Mouse (Mus musculus) lung, embryonic 14.5 days (tissue): ENCODE data around the gene Anapc5. TPM values are rescaled to one million over a fixed set of nuclear protein-coding genes. Genes with fewer than 3 reads are reported as not detected.

Source experiments
- ATAC-seq: fragments of 200-750 bp; cut with Nextera tagmentation; 2 replicates; pipeline ENCODE4 v1.8.0; 2017; ENCODE audit warnings: mild to moderate bottlenecking, moderate TSS enrichment, moderate library complexity; ENCODE audit not compliant: insufficient read depth
- DNase-seq: peaks from one replicate; pipeline ENCODE4 v3.0.0-alpha.2; 2015
- H3K27ac ChIP-seq: fragments of 300-500 bp; sonication (generic); 2 replicates; pipeline ENCODE4 v1.5.1; 2014; ENCODE audit warnings: low read depth, mild to moderate bottlenecking, moderate library complexity
- H3K27me3 ChIP-seq: fragments of 300-500 bp; sonication (generic); 2 replicates; pipeline ENCODE4 v1.6.1; 2014; ENCODE audit warnings: low read length, control low read depth; ENCODE audit not compliant: insufficient read depth
- H3K36me3 ChIP-seq: fragments of 300-500 bp; sonication (generic); 2 replicates; pipeline ENCODE4 v1.6.1; 2014; ENCODE audit warnings: control low read depth; ENCODE audit not compliant: insufficient read depth
- H3K4me1 ChIP-seq: fragments of 300-500 bp; sonication (generic); 2 replicates; pipeline ENCODE4 v1.6.1; 2014; ENCODE audit warnings: antibody characterized with exemption, control low read depth; ENCODE audit not compliant: insufficient read depth
- H3K4me2 ChIP-seq: fragments of 300-500 bp; sonication (generic); 2 replicates; pipeline ENCODE4 v1.6.1; 2014; ENCODE audit warnings: mild to moderate bottlenecking
- H3K4me3 ChIP-seq: fragments of 300-500 bp; sonication (generic); 2 replicates; pipeline ENCODE4 v1.5.1; 2014; ENCODE audit warnings: low read depth, low read length
- H3K9ac ChIP-seq: fragments of 300-500 bp; sonication (generic); 2 replicates; pipeline ENCODE4 v1.6.1; 2014
- H3K9me3 ChIP-seq: fragments of 300-500 bp; sonication (generic); 2 replicates; pipeline ENCODE4 v1.6.1; 2016; ENCODE audit warnings: low read depth, low read length, control low read depth
- CTCF ChIP-seq: IDR thresholded peaks from 2 replicates; pipeline ENCODE4 v1.5.1; 2016; ENCODE audit warnings: antibody characterized with exemption, low read depth
- WGBS: fragments of 180-500 bp; shearing (Covaris S2); extraction: QIAGEN DNeasy Blood & Tissue Kit; methylation state at CpG from one replicate; pipeline ENCODE4 v1.1.7; 2014; 5-methylcytosine and 5-hydroxymethylcytosine counted together
- polyA plus RNA-seq: library from polyadenylated mRNA; unstranded; fragments of >200 nt; fragmentation: Nextera tagmentation; extraction: Ambion mirVana; gene quantifications from 2 replicates; pipeline ENCODE4 v1.2.1, GENCODE M21; 2014

The Anapc5 gene
- polyA plus RNA-seq, 1 experiment from 2014 or later = 472 TPM

- peak overlapping the region; percentile 84 for H3K4me3 ChIP-seq
- H3K4me1 ChIP-seq = peaks cover 7% of the 10 kb centered on the region
- H3K27me3 ChIP-seq = no peaks in the 10 kb centered on the region
- peak overlapping the region; percentile 89 for H3K9ac ChIP-seq
- peaks cover 30% of the 10 kb centered on the region for H3K36me3 ChIP-seq
- under 1% methylated on average over 10 of the region's 10 CpGs for WGBS
- DNase-seq = no peak
- H3K27ac ChIP-seq = peak overlapping the region; percentile 96
- H3K9me3 ChIP-seq = no peaks in the 10 kb centered on the region
- no peak for TF ChIP-seq CTCF
- ATAC-seq = peak; percentile 42
- peak overlapping the region; percentile 67 for H3K4me2 ChIP-seq
These were observed 366 bp upstream of the Anapc5 start for GRCm38 (mm10) chr5:122821524-122821885.

GRCm38 (mm10) chr5:122812699-122813098 lies 8.4 kb downstream of the Anapc5 start:
- no peak for TF ChIP-seq CTCF
- Histone ChIP-seq H3K4me2 (no peak overlapping the region), H3K36me3 (peaks cover 93% of the 10 kb centered on the region), H3K9ac (no peak overlapping the region), H3K4me1 (no peaks in the 10 kb centered on the region), H3K27me3 (no peaks in the 10 kb centered on the region), H3K4me3 (no peak overlapping the region), H3K9me3 (no peaks in the 10 kb centered on the region), H3K27ac (no peak overlapping the region)
- ATAC-seq (no peak), DNase-seq (no peak)
- 82% methylated on average over 3 of the region's 3 CpGs for WGBS

- Histone ChIP-seq H3K4me3 (no peak overlapping the region), H3K4me1 (no peaks in the 10 kb centered on the region), H3K36me3 (peaks cover 93% of the 10 kb centered on the region), H3K27me3 (no peaks in the 10 kb centered on the region), H3K9ac (no peak overlapping the region), H3K4me2 (no peak overlapping the region), H3K27ac (no peak overlapping the region), H3K9me3 (no peaks in the 10 kb centered on the region)
- 91% methylated on average over 9 of the region's 9 CpGs for WGBS
- peak; percentile 60 for TF ChIP-seq CTCF
- no peak for ATAC-seq
- peak; percentile 82 for DNase-seq
These were observed 9.6 kb downstream of the Anapc5 start for GRCm38 (mm10) chr5:122811364-122812079.

- H3K9me3 ChIP-seq = no peaks in the 10 kb centered on the region
- ATAC-seq = no peak
- peaks cover 100% of the 10 kb centered on the region for H3K36me3 ChIP-seq
- H3K9ac ChIP-seq = no peak overlapping the region
- H3K4me1 ChIP-seq = no peaks in the 10 kb centered on the region
- no peak overlapping the region for H3K4me3 ChIP-seq
- 70% methylated on average over 3 of the region's 3 CpGs for WGBS
- H3K4me2 ChIP-seq = no peak overlapping the region
- no peak for DNase-seq
- peak; percentile 28; the same call in 1 of the 2 replicates for TF ChIP-seq CTCF
- H3K27ac ChIP-seq = no peak overlapping the region
- no peaks in the 10 kb centered on the region for H3K27me3 ChIP-seq
These were observed 15.6 kb downstream of the Anapc5 start for GRCm38 (mm10) chr5:122805503-122805902.

GRCm38 (mm10) chr5:122802706-122803105 lies 18.4 kb downstream of the Anapc5 start:
- H3K4me2 ChIP-seq = no peak overlapping the region
- no peak for TF ChIP-seq CTCF
- no peak overlapping the region for H3K9ac ChIP-seq
- no peak overlapping the region for H3K27ac ChIP-seq
- 63% methylated on average over 9 of the region's 9 CpGs for whole genome bisulfite sequencing
- ATAC-seq = no peak
- H3K4me3 ChIP-seq = no peak overlapping the region
- no peaks in the 10 kb centered on the region for H3K9me3 ChIP-seq
- no peaks in the 10 kb centered on the region for H3K27me3 ChIP-seq
- H3K36me3 ChIP-seq = peaks cover 99% of the 10 kb centered on the region
- no peaks in the 10 kb centered on the region for H3K4me1 ChIP-seq
- DNase-seq = no peak

GRCm38 (mm10) chr5:122801684-122802083 lies 19.5 kb downstream of the Anapc5 start:
- Histone ChIP-seq H3K27ac (no peak overlapping the region), H3K9me3 (no peaks in the 10 kb centered on the region), H3K4me3 (no peak overlapping the region), H3K9ac (no peak overlapping the region), H3K4me1 (no peaks in the 10 kb centered on the region), H3K4me2 (no peak overlapping the region), H3K27me3 (no peaks in the 10 kb centered on the region), H3K36me3 (peaks cover 96% of the 10 kb centered on the region)
- no peak for DNase-seq
- 88% methylated on average over 8 of the region's 8 CpGs for WGBS
- ATAC-seq = no peak
- no peak for TF ChIP-seq CTCF

GRCm38 (mm10) chr5:122800345-122801010 lies 20.7 kb downstream of the Anapc5 start:
- WGBS = 58% methylated on average over 13 of the region's 13 CpGs
- H3K36me3 ChIP-seq = peaks cover 95% of the 10 kb centered on the region

More at GRCm38 (mm10) chr5:122800345-122801010, 20.7 kb downstream of the Anapc5 start:
- no peak for ATAC-seq
- Histone ChIP-seq H3K4me1 (no peaks in the 10 kb centered on the region), H3K27me3 (no peaks in the 10 kb centered on the region), H3K4me3 (no peak overlapping the region), H3K9me3 (no peaks in the 10 kb centered on the region), H3K27ac (peak overlapping the region; percentile 21; the same call in 1 of the 2 replicates), H3K4me2 (no peak overlapping the region), H3K9ac (no peak overlapping the region)
- no peak for TF ChIP-seq CTCF
- DNase-seq = peak; percentile 32
